Mouse (Mus musculus) cerebellum, adult 2 months (tissue): ENCODE measurements around the gene Slc5a1. TPM values are rescaled to one million over a fixed set of nuclear protein-coding genes. Genes with fewer than 3 reads are reported as not detected.

ENCODE experiments used
- DNase-seq, 2 experiments: peaks; one replicate each; pipeline ENCODE4 v3.0.0; 2021
- H3K27ac ChIP-seq: fragments of 200-500 bp; 2 replicates; pipeline ENCODE4 v1.5.1; 2012; ENCODE audit warnings: low read length, control low read depth, inconsistent platforms; ENCODE audit not compliant: insufficient read depth
- H3K27me3 ChIP-seq: fragments of 200-500 bp; 2 replicates; pipeline ENCODE4 v1.6.1; 2012; ENCODE audit warnings: inconsistent platforms, mild to moderate bottlenecking, low read length, moderate library complexity; ENCODE audit not compliant: control insufficient read depth, insufficient read depth
- H3K4me1 ChIP-seq: fragments of 200-500 bp; 2 replicates; pipeline ENCODE4 v1.6.1; 2011; ENCODE audit warnings: low read length; ENCODE audit not compliant: control insufficient read depth, insufficient read depth
- H3K4me3 ChIP-seq: fragments of 200-500 bp; replicated peaks from 2 replicates; pipeline ENCODE3; 2011; ENCODE audit warnings: mild to moderate bottlenecking, low read depth, low read length, control low read depth; ENCODE audit not compliant: insufficient read depth
- CTCF ChIP-seq: fragments of 200-500 bp; IDR thresholded peaks from 2 replicates; pipeline ENCODE4 v1.5.1; 2011; ENCODE audit warnings: low read depth, mild to moderate bottlenecking, control low read depth, low read length, moderate library complexity, borderline replicate concordance; ENCODE audit not compliant: insufficient read depth
- POLR2A ChIP-seq: fragments of 200-500 bp; IDR thresholded peaks from 2 replicates; pipeline ENCODE4 v1.6.1; 2011; ENCODE audit warnings: low read length, control low read depth, borderline replicate concordance; ENCODE audit not compliant: insufficient read depth
- WGBS: fragments of 180-500 bp; shearing (Covaris S2); methylation state at CpG from one replicate; pipeline ENCODE4 v1.1.7; 2018; 5-methylcytosine and 5-hydroxymethylcytosine counted together
- polyA plus RNA-seq: library from polyadenylated mRNA; depleted of rRNA; stranded (reverse); fragments of >200 nt; gene quantifications from 2 replicates; pipeline ENCODE4 v1.2.3, GENCODE M21; 2012

Gene Slc5a1
- polyA plus RNA-seq, 1 experiment: 5.0 TPM

DNA sequence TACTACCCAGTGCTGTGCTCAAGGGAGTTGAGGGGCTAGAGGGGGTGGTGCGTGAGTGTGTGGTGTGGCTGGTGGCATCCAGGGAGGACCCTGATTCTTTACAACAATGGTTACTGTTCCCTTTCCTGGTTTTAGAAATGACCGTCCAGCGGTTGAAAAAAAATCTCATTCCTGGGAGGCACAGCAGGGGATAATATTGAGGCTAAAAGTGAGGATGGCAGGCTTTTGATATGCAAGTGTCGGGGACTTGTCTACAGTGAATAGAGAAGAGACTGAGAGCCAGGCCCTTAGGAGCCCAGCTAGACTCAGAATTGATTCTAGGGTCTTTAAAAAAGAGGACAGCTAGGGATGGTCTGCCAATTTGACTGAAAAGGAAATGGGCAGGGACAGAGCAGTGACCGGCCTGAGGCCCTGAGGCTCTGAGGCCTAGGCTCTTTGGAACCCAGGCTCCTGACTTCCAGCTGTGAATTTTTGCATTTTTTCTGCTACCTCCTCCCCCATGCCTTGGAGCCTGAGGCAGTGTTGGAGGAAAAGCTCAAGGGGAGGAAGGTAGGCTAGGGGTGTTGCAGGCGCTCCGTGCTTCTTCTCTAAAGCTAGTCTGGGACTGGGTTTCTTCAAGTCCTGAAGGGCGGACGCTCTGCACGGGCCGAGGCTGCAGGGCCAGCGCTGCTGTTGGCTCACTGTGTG is 1.5 kb upstream of the Slc5a1 start:
- no peak for TF ChIP-seq CTCF
- TF ChIP-seq POLR2A: no peak
- H3K4me1 ChIP-seq: no peaks in the 10 kb centered on the region; the same call in 1 of the 2 replicates
- H3K4me3 ChIP-seq: no peak overlapping the region
- WGBS: 33% methylated on average over 12 of the region's 12 CpGs
- H3K27me3 ChIP-seq: no peaks in the 10 kb centered on the region; the same call in 1 of the 2 replicates
- DNase-seq: no peak
- no peak overlapping the region for H3K27ac ChIP-seq

DNA sequence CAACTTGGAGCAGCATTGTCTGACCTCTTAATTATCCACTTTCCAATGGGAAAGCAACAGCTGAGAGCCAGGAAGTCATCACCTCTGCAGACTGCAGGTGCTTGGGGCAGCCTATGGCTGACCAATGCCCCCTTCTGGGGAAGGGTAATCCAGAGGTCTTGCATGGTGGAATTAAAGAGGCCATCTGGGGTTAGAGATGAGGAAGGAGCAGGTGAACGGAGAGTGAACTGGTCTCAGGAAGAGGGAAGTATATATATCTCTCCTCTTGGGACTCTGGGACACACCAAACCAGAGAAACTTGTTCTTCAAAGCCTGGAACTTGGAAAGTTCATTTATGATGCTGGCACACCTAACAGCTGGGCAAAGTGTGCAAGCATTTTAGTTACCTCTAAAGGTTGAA is 857 bp downstream of the Slc5a1 start:
- TF ChIP-seq POLR2A: no peak
- no peak for TF ChIP-seq CTCF
- no peak overlapping the region for H3K4me3 ChIP-seq
- 54% methylated on average over 1 of the region's 1 CpGs for WGBS
- no peaks in the 10 kb centered on the region; the same call in 1 of the 2 replicates for H3K4me1 ChIP-seq
- no peaks in the 10 kb centered on the region; the same call in 1 of the 2 replicates for H3K27me3 ChIP-seq
- no peak overlapping the region for H3K27ac ChIP-seq
- no peak for DNase-seq

DNA sequence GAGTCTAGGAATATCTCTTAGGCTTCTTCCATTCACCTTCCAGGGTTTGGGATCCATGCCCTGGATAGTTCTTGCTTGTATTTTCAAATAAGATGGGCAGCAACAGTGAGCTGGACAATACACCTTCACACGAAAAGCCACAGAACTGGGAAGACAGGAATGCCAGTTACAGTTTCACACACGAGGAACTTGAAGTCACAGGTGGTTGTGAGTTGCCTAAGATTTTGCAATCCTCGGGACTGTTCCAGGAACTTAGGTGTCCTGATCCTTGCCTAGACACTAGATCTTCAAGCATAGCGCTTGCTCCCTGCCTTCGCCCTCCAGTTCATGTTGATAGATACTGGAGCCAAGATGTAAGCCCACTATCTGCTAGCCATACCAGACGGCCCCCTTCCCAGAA is 1.6 kb downstream of the Slc5a1 start:
- DNase-seq: no peak
- H3K27ac ChIP-seq: no peak overlapping the region
- no peaks in the 10 kb centered on the region; the same call in 1 of the 2 replicates for H3K4me1 ChIP-seq
- 84% methylated on average over 6 of the region's 6 CpGs for WGBS
- no peak overlapping the region for H3K4me3 ChIP-seq
- H3K27me3 ChIP-seq: no peaks in the 10 kb centered on the region; the same call in 1 of the 2 replicates
- TF ChIP-seq POLR2A (no peak), CTCF (no peak)

DNA sequence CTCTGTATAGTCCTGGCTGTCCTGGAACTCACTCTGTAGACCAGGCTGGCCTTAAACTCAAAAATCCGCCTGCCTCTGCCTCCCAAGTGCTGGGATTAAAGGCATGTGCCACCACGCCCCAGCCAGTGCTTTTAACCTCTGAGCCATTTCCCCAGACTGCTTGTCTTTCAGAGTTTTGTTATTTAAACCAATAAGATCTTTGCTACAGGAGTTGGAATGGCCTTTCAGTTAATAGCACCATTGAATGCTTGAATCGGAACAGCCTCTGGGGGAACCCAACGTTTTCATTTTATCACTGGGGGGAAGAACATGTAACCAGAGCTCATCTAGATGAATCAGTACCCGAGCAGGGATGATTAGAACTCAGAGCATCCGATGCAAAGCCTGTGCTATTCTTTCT is 3.0 kb downstream of the Slc5a1 start:
- no peak for DNase-seq
- Histone ChIP-seq H3K27me3 (no peaks in the 10 kb centered on the region; the same call in 1 of the 2 replicates), H3K4me3 (no peak overlapping the region), H3K4me1 (no peaks in the 10 kb centered on the region; the same call in 1 of the 2 replicates), H3K27ac (no peak overlapping the region)
- WGBS: 77% methylated on average over 6 of the region's 6 CpGs
- no peak for TF ChIP-seq CTCF
- TF ChIP-seq POLR2A: no peak

DNA sequence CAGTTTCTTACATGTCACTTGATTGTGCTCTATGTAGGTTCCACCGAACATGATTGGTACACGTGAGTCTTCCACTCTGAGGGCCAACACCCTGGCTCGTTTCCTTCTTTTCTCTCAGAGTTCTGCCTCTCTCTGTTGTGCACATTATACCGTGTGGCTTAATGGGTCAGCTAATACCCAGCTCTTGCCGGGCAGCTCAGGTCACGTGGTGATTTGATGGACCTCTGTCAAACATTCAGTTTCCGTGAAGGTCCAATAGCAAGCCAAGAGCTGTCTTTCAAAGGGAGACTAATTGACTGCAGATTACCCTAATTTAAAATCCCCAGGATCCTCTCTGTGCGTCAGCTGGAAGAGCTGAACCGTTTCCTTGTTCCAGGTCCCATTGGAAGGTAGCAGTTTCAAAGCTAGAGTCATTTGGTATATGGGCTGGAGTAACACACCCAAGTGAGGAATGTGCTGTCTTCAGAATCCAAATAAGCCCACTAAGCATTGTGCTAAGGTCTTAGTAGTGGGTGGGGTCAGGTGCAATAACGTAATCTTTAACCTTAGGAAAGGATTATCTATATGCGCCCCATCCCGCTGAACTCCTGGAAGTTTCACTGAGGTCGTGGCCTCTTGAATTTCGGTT is 3.9 kb downstream of the Slc5a1 start:
- H3K4me1 ChIP-seq: no peaks in the 10 kb centered on the region
- TF ChIP-seq POLR2A (no peak), CTCF (no peak)
- H3K4me3 ChIP-seq: no peak overlapping the region
- no peak for DNase-seq
- no peaks in the 10 kb centered on the region; the same call in 1 of the 2 replicates for H3K27me3 ChIP-seq
- 66% methylated on average over 14 of the region's 14 CpGs for WGBS
- no peak overlapping the region for H3K27ac ChIP-seq

DNA sequence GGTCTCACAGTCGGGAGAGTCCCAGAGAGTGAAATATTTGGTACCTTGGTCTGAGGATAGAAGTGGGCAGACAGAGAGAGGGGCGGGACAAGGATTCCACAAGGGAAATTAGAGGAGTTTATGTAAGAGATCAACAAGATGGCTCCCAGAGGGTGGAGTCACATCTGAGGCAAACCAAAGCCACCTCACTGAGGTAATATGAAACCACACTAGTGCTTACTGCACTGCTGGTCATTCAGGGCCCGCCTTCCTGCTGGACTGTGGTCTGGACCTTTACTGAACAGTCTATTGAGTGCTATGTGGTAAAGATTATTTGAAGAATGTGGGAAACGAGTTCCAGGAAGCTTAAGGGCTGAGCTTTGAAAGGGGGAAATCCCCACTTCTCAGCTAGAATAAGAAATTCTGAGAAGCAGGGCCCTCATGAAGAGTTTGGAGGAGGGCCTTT is 17.9 kb downstream of the Slc5a1 start:
- no peaks in the 10 kb centered on the region for H3K4me1 ChIP-seq
- no peaks in the 10 kb centered on the region for H3K27me3 ChIP-seq
- WGBS: 59% methylated on average over 4 of the region's 4 CpGs
- no peak overlapping the region for H3K27ac ChIP-seq
- no peak overlapping the region for H3K4me3 ChIP-seq
- no peak for DNase-seq
- TF ChIP-seq CTCF (no peak), POLR2A (no peak)

DNA sequence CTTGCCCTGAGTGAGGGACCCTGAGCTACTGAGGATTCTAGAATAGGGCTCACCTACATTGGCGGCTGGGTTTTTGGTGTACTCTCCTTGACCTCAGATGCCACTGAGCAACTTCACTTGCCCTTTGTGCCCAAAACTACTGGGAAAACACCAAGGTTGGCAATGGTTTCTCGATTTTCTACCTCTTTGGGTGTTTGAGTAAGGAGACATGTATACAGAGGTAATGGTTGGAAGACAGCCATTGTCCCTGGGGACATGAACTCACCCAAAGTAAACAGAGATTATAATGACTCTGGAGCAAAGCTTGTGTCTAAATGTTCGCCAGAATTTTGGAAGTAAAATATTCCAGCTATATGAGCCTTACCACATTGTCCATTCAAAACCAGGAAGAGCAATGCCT is 19.6 kb downstream of the Slc5a1 start:
- no peak overlapping the region for H3K4me3 ChIP-seq
- no peaks in the 10 kb centered on the region for H3K4me1 ChIP-seq
- H3K27me3 ChIP-seq: no peaks in the 10 kb centered on the region
- 78% methylated on average over 3 of the region's 3 CpGs for WGBS
- no peak overlapping the region for H3K27ac ChIP-seq
- TF ChIP-seq POLR2A: no peak
- no peak for TF ChIP-seq CTCF
- no peak for DNase-seq

DNA sequence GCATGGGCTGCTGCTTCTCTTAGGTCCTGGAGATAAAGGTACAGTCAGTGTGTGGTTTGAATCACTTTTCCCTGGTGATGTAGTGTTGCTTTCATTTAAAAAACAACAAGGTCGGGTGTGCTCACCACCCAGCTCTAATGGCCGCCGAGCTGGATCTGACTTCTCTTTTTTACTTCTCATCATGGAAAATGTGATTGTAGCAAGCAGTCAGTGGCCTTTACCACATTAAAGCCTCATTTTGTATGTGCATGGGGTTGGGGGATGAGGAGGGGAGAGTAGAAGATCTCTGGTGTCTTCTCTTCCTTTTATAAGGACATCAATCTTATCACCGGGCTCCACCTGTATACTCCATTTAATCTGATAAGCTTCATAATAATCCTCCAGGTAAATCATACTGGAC is 21.3 kb downstream of the Slc5a1 start:
- no peak overlapping the region for H3K4me3 ChIP-seq
- WGBS: 90% methylated on average over 4 of the region's 4 CpGs
- DNase-seq: no peak
- H3K4me1 ChIP-seq: no peaks in the 10 kb centered on the region
- no peaks in the 10 kb centered on the region for H3K27me3 ChIP-seq
- TF ChIP-seq POLR2A: no peak
- H3K27ac ChIP-seq: no peak overlapping the region
